Mouse (Mus musculus) heart, adult 2 months (tissue): ENCODE results near the gene Smurf1.

Experiments used
- CTCF ChIP-seq: fragments of 200-600 bp; IDR thresholded peaks from 2 replicates; pipeline ENCODE4 v1.8.1; 2022; ENCODE audit warnings: antibody characterized with exemption, mild to moderate bottlenecking, moderate library complexity
- POLR2A ChIP-seq: fragments of 200-500 bp; IDR thresholded peaks from 2 replicates; pipeline ENCODE4 v1.6.1; 2011; ENCODE audit warnings: mild to moderate bottlenecking, low read depth, low read length, control low read depth; ENCODE audit not compliant: insufficient read depth

DNA sequence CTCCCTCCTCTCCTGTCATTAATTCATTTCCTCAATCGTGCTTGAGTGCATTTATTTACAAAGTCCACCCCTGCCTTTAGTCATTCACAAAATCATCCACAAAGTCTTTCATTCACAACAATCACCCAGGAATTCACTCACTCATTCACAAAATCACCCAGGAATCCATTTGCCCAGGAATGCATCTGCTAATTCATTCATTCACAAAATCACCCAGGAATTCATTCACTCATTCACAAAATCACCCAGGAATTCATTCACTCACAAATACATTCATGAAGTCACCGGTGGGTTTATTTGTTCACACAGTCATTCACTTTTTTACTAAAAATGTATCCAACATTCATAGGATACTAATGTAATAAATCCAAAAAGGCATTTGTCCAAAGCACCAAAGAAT, 24.4 kb upstream of the Smurf1 start:
- TF ChIP-seq CTCF (no peak), POLR2A (no peak)
